Mouse (Mus musculus): ENCODE data around the gene Stk38. TPM values are rescaled to one million over a fixed set of nuclear protein-coding genes. Genes with fewer than 3 reads are reported as not detected.

The Stk38 gene
- 150 and 152 TPM in 2 replicates for polyA plus RNA-seq (2016; fragmentation: Nextera tagmentation; extraction: Ambion mirVana)

GRCm38 (mm10) chr17:29007641-29008325 is at the start of gene Stk38:
Stk38 (minus strand) TSS chr17:29007995.
- Histone ChIP-seq H3K36me3 (no peaks in the 10 kb centered on the region), H3K9me3 (replicated peaks) (no peaks in the 10 kb centered on the region), H3K4me3 (peak within 1 kb of the TSS; percentile 97), H3K4me1 (peaks cover 24% of the 10 kb centered on the region), H3K4me2 (replicated peaks) (peak within 1 kb of the TSS; percentile 84), H3K9ac (peak within 1 kb of the TSS; percentile 97), H3K27ac (peak within 1 kb of the TSS; percentile 96), H3K27me3 (no peaks in the 10 kb centered on the region)
- ATAC-seq (ENCODE audit: low FRiP score) = peak; percentile 93
- under 1% methylated on average over 64 of the region's 65 CpGs for WGBS

- Histone ChIP-seq H3K4me1 (peaks cover 39% of the 10 kb centered on the region), H3K9me3 (replicated peaks) (no peaks in the 10 kb centered on the region), H3K27ac (peak overlapping the region; percentile 64; the same call in 1 of the 2 replicates), H3K27me3 (no peaks in the 10 kb centered on the region), H3K9ac (no peak overlapping the region), H3K36me3 (no peaks in the 10 kb centered on the region), H3K4me2 (replicated peaks) (no peak overlapping the region), H3K4me3 (no peak overlapping the region)
- WGBS = 80% methylated on average over 11 of the region's 11 CpGs
- no peak for ATAC-seq (ENCODE audit: low FRiP score)
Measured at GRCm38 (mm10) chr17:29057361-29057890, 49.6 kb upstream of the Stk38 start.

GRCm38 (mm10) chr17:29056699-29057151 is 48.9 kb upstream of the Stk38 start:
- WGBS = 1% methylated on average over 8 of the region's 8 CpGs
- Histone ChIP-seq H3K9ac (no peak overlapping the region), H3K9me3 (replicated peaks) (no peaks in the 10 kb centered on the region), H3K27me3 (no peaks in the 10 kb centered on the region), H3K36me3 (no peaks in the 10 kb centered on the region), H3K4me1 (peaks cover 32% of the 10 kb centered on the region), H3K4me2 (replicated peaks) (peak overlapping the region; percentile 21; the same call in 1 of the 2 replicates), H3K27ac (peak overlapping the region; percentile 64), H3K4me3 (no peak overlapping the region)
- peak; percentile 67 for ATAC-seq (ENCODE audit: low FRiP score)

GRCm38 (mm10) chr17:29056207-29056606 is 48.4 kb upstream of the Stk38 start:
- peak overlapping the region; percentile 64 for H3K27ac ChIP-seq
- no peak overlapping the region for H3K4me3 ChIP-seq
- no peaks in the 10 kb centered on the region for H3K9me3 ChIP-seq (replicated peaks)
- 24% methylated on average over 7 of the region's 7 CpGs for WGBS
- H3K9ac ChIP-seq = no peak overlapping the region
- peak overlapping the region; percentile 21; the same call in 1 of the 2 replicates for H3K4me2 ChIP-seq (replicated peaks)
- ATAC-seq (ENCODE audit: low FRiP score) = no peak
- H3K27me3 ChIP-seq = no peaks in the 10 kb centered on the region
- no peaks in the 10 kb centered on the region for H3K36me3 ChIP-seq
- H3K4me1 ChIP-seq = peaks cover 31% of the 10 kb centered on the region

- no peak overlapping the region for H3K4me3 ChIP-seq
- H3K27ac ChIP-seq = no peak overlapping the region
- H3K27me3 ChIP-seq = no peaks in the 10 kb centered on the region
- no peak for ATAC-seq (ENCODE audit: low FRiP score)
- no peak overlapping the region for H3K4me2 ChIP-seq (replicated peaks)
- no peak overlapping the region for H3K9ac ChIP-seq
- WGBS = 61% methylated on average over 5 of the region's 5 CpGs
- H3K4me1 ChIP-seq = peaks cover 32% of the 10 kb centered on the region
- H3K36me3 ChIP-seq = no peaks in the 10 kb centered on the region
- H3K9me3 ChIP-seq (replicated peaks) = no peaks in the 10 kb centered on the region
Measured at GRCm38 (mm10) chr17:29055586-29055985, 47.8 kb upstream of the Stk38 start.

GRCm38 (mm10) chr17:29054429-29054828 is 46.6 kb upstream of the Stk38 start:
- Histone ChIP-seq H3K9me3 (replicated peaks) (no peaks in the 10 kb centered on the region), H3K27ac (no peak overlapping the region), H3K9ac (no peak overlapping the region), H3K36me3 (no peaks in the 10 kb centered on the region), H3K4me2 (replicated peaks) (no peak overlapping the region), H3K27me3 (no peaks in the 10 kb centered on the region), H3K4me3 (no peak overlapping the region), H3K4me1 (peaks cover 34% of the 10 kb centered on the region)
- WGBS = 87% methylated on average over 6 of the region's 6 CpGs
- ATAC-seq (ENCODE audit: low FRiP score) = no peak

- H3K9ac ChIP-seq = no peak overlapping the region
- H3K36me3 ChIP-seq = no peaks in the 10 kb centered on the region
- H3K27ac ChIP-seq = no peak overlapping the region; the same call in 1 of the 2 replicates
- no peak overlapping the region for H3K4me2 ChIP-seq (replicated peaks)
- WGBS = 67% methylated on average over 7 of the region's 7 CpGs
- ATAC-seq (ENCODE audit: low FRiP score) = no peak
- H3K9me3 ChIP-seq (replicated peaks) = no peaks in the 10 kb centered on the region
- H3K4me3 ChIP-seq = no peak overlapping the region
- H3K27me3 ChIP-seq = no peaks in the 10 kb centered on the region
- peaks cover 34% of the 10 kb centered on the region for H3K4me1 ChIP-seq
Measured at GRCm38 (mm10) chr17:29053841-29054240, 46.0 kb upstream of the Stk38 start.

- Histone ChIP-seq H3K27ac (no peak overlapping the region; the same call in 1 of the 2 replicates), H3K36me3 (0 out of 2 replicates have a peak, but pooled peaks cover under 1% of the 10 kb centered on the region), H3K4me2 (replicated peaks) (no peak overlapping the region), H3K4me3 (no peak overlapping the region), H3K4me1 (peaks cover 27% of the 10 kb centered on the region), H3K27me3 (no peaks in the 10 kb centered on the region), H3K9me3 (replicated peaks) (no peaks in the 10 kb centered on the region), H3K9ac (no peak overlapping the region)
- WGBS = 88% methylated on average over 6 of the region's 6 CpGs
- no peak for ATAC-seq (ENCODE audit: low FRiP score)
Measured at GRCm38 (mm10) chr17:29053067-29053466, 45.3 kb upstream of the Stk38 start.

GRCm38 (mm10) chr17:29050791-29051190 is 43.0 kb upstream of the Stk38 start:
- Histone ChIP-seq H3K4me1 (peaks cover 9% of the 10 kb centered on the region), H3K4me2 (replicated peaks) (no peak overlapping the region), H3K9ac (no peak overlapping the region), H3K36me3 (peaks cover 16% of the 10 kb centered on the region), H3K27me3 (no peaks in the 10 kb centered on the region), H3K27ac (no peak overlapping the region), H3K9me3 (replicated peaks) (no peaks in the 10 kb centered on the region), H3K4me3 (no peak overlapping the region)
- no peak for ATAC-seq (ENCODE audit: low FRiP score)
- 57% methylated on average over 14 of the region's 14 CpGs for WGBS

- 83% methylated on average over 7 of the region's 7 CpGs for WGBS
- Histone ChIP-seq H3K27ac (no peak overlapping the region), H3K4me2 (replicated peaks) (no peak overlapping the region), H3K4me1 (peaks cover 6% of the 10 kb centered on the region), H3K9me3 (replicated peaks) (no peaks in the 10 kb centered on the region), H3K9ac (no peak overlapping the region), H3K27me3 (no peaks in the 10 kb centered on the region), H3K36me3 (peaks cover 24% of the 10 kb centered on the region), H3K4me3 (no peak overlapping the region)
- no peak for ATAC-seq (ENCODE audit: low FRiP score)
Measured at GRCm38 (mm10) chr17:29049923-29050322, 42.1 kb upstream of the Stk38 start.

- Histone ChIP-seq H3K9ac (no peak overlapping the region), H3K4me1 (peaks cover 6% of the 10 kb centered on the region), H3K4me2 (replicated peaks) (no peak overlapping the region), H3K27ac (no peak overlapping the region), H3K27me3 (no peaks in the 10 kb centered on the region), H3K4me3 (no peak overlapping the region), H3K36me3 (peaks cover 28% of the 10 kb centered on the region), H3K9me3 (replicated peaks) (no peaks in the 10 kb centered on the region)
- 80% methylated on average over 5 of the region's 5 CpGs for WGBS
- ATAC-seq (ENCODE audit: low FRiP score) = no peak
Measured at GRCm38 (mm10) chr17:29049508-29049889, 41.7 kb upstream of the Stk38 start.

- ATAC-seq (ENCODE audit: low FRiP score) = peak; percentile 26; the same call in 1 of the 2 replicates
Measured at GRCm38 (mm10) chr17:29048748-29049507, 41.1 kb upstream of the Stk38 start.

More at GRCm38 (mm10) chr17:29048748-29049507, 41.1 kb upstream of the Stk38 start:
- Histone ChIP-seq H3K4me1 (peaks cover 6% of the 10 kb centered on the region), H3K27ac (no peak overlapping the region), H3K4me3 (no peak overlapping the region), H3K9me3 (replicated peaks) (no peaks in the 10 kb centered on the region), H3K9ac (no peak overlapping the region), H3K4me2 (replicated peaks) (no peak overlapping the region), H3K36me3 (peaks cover 34% of the 10 kb centered on the region), H3K27me3 (no peaks in the 10 kb centered on the region)
- 22% methylated on average over 13 of the region's 13 CpGs for WGBS
